Mouse (Mus musculus) neural tube, embryonic 10.5 days (tissue): ENCODE results near the gene Hoxb6.

Experiments
- DNase-seq: peaks from one replicate; pipeline ENCODE4 v3.0.0-alpha.2; 2017; ENCODE audit warnings: low spot score; ENCODE audit errors: extremely low spot score

Gene Hoxb6

GRCm38 (mm10) chr11:96268031-96268745, 24.1 kb upstream of the Hoxb6 start:
- DNase-seq: peak; percentile 52

GRCm38 (mm10) chr11:96269869-96270268, 22.4 kb upstream of the Hoxb6 start:
- DNase-seq: peak; percentile 69

DNA sequence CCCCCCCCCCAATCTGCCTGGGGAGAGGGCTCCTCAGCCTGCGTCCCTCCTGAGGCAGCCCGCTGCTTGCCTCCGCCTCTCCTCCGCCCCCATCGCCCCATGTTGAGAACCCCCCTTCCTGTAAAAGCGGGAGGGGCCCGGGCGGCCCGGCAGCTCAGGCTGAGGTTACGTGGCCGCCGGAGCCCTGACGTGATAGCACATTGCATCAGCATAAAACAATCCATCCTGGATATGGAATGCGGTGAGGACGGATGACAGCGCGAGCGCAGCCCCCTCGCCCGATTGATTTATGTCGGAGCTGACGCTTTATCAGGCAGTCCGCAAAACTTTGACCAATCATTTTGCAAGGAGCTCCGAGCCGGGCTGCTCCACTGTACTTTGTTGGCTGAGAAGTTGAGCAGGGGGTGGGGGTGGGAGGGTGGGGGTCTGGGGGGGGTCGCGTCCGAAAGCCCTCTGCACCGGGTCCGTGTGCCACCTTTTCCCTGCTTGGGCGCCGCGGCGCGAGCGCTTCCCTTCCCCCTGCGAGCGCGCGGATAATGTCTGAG, 21.2 kb upstream of the Hoxb6 start, which contains the start of gene Hoxb9:
Hoxb9 (plus strand) TSS at position 462 of the 545 bp plus-strand sequence.
- no peak for DNase-seq

DNA sequence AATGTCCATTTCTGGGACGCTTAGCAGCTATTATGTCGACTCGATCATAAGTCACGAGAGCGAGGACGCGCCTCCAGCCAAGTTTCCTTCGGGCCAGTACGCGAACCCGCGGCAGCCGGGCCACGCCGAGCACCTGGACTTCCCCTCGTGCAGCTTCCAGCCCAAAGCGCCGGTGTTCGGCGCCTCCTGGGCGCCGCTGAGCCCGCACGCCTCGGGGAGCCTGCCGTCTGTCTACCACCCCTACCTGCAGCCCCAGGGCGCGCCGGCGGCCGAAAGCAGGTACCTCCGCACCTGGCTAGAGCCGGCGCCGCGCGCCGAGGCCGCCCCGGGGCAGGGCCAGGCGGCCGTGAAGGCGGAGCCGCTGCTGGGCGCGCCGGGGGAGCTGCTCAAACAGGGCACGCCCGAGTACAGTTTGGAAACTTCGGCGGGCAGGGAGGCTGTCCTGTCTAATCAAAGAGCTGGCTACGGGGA, 20.7 kb upstream of the Hoxb6 start:
- DNase-seq: peak; percentile 73

GRCm38 (mm10) chr11:96272024-96272921, 20.0 kb upstream of the Hoxb6 start:
- DNase-seq: no peak

DNA sequence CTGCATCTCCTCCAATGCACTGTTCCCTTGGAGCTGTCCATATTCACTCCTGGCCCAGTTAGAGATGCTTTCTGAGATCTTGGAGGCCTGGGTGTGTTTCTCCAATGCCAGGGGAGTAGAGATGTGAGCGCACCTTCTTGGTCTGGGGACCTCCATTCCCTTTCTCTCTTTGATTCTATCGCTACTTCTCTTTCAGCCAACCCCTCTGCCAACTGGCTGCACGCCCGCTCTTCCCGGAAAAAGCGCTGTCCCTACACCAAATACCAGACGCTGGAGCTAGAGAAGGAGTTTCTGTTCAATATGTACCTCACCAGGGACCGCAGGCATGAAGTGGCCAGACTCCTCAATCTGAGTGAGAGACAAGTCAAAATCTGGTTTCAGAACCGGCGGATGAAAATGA, 17.8 kb upstream of the Hoxb6 start:
- no peak for DNase-seq

- DNase-seq: no peak
These were observed 16.4 kb upstream of the Hoxb6 start for GRCm38 (mm10) chr11:96275896-96276295.

- peak; percentile 71 for DNase-seq
These were observed 14.9 kb upstream of the Hoxb6 start for GRCm38 (mm10) chr11:96277151-96278044.

GRCm38 (mm10) chr11:96278324-96278723, 14.0 kb upstream of the Hoxb6 start:
- no peak for DNase-seq

GRCm38 (mm10) chr11:96278773-96279172, 13.5 kb upstream of the Hoxb6 start:
- DNase-seq: no peak

- no peak for DNase-seq
These were observed 12.6 kb upstream of the Hoxb6 start for GRCm38 (mm10) chr11:96279421-96280233.

DNA sequence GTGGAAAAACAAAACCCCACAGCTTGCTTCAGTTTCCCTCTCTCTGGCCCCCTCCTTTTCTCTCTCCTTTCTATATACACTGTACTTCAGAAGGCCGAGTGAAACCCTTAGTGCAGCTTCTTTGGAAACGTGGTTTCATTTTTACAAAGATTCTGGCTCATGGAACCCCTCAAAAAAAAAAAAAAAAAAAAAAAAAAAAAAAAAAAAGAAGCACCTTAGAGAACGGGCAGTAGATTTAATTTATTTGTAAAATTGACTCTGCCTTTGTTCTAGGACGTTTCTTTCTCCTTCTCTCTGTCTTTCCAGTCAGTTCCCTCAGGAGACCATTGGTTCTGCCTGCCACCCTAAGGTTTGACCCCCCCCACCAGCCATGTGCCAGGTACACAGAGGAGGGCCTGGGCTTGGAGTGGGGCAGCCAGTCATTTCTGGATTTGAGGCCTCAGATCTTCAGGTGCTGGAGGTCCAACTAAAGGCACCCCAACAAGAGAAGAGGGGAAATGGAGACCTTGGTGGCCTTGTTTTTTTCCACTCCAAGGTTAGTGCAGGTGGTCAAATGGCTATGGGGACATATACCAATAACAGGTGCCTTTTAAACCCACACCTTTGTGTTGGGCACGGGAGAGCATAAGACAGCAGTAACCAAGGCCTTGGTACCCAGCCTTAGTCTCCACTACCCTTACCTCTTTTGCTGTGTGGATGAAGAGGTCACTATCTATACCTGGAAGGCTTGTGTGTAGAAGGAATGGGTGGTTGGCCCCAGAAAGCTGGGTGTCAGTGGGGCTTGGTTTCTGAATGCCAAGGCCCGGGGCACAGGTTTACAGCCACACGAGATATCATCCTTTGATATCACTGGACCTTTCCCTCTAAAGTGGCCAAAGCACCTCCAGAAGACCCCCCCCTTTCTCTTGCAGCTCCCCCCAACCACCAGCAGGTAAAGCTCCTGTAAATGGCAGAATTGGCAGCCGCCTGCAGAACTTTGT, 11.6 kb upstream of the Hoxb6 start:
- no peak for DNase-seq

DNA sequence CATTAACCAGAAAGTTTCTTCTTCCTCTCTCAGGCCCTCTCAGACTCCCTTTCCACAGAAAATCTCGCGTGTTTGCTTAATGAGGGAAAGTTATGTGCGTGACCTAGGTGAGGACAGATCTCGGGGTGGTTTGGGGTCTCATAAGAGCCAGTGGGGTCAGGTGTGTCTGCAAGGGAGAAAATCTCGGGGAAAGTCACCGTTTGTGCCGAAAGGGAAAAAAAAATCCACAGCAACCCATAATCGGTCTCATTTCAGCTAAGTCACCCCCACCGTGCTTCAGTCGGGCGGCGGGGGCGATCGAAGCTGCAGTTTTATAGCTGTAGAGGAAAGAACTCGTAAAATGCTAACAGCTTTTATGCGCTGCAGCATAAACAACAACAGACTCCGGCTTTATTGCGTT, 10.9 kb upstream of the Hoxb6 start:
- peak; percentile 54 for DNase-seq

GRCm38 (mm10) chr11:96281855-96282570, 10.3 kb upstream of the Hoxb6 start, which contains the start of gene Hoxb8:
TSS of gene Hoxb8 (plus strand) at chr11:96281905.
- peak; percentile 75 for DNase-seq

DNA sequence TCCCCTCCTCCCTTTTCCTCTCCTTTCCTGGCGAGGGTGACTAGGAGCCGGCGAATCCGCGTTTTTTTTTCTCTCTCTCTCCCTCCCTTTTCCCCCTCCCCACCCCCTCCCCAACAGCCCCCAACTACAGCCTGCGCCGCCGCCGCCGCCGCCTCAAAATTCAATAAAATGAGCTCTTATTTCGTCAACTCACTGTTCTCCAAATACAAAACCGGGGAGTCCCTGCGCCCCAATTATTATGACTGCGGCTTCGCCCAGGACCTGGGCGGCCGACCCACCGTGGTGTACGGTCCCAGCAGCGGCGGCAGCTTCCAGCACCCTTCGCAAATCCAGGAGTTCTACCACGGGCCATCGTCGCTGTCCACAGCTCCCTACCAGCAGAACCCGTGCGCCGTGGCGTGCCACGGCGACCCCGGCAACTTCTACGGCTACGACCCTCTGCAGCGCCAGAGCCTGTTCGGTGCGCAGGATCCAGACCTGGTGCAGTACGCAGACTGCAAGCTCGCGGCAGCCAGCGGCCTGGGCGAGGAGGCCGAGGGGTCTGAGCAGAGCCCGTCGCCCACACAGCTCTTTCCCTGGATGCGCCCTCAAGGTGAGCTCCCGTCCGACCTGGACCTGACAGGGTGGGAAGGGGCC, 9.4 kb upstream of the Hoxb6 start:
- peak; percentile 73 for DNase-seq

- peak; percentile 72 for DNase-seq
These were observed 8.1 kb upstream of the Hoxb6 start for GRCm38 (mm10) chr11:96284041-96284749.
